Mouse (Mus musculus) brain, embryonic 14.5 days (tissue): ENCODE measurements around the gene Ptrh2.

Experiments used
- CTCF ChIP-seq: fragments of 200-500 bp; IDR thresholded peaks from 2 replicates; pipeline ENCODE4 v1.5.1; 2012; ENCODE audit warnings: inconsistent platforms, mild to moderate bottlenecking, moderate library complexity, borderline replicate concordance; ENCODE audit not compliant: insufficient read depth, insufficient read length; ENCODE audit errors: extremely low read depth
- POLR2A ChIP-seq: fragments of 200-500 bp; IDR thresholded peaks from 2 replicates; pipeline ENCODE4 v1.6.1; 2012; ENCODE audit warnings: mild to moderate bottlenecking, inconsistent platforms, borderline replicate concordance; ENCODE audit not compliant: poor library complexity, insufficient read depth, insufficient read length, severe bottlenecking; ENCODE audit errors: extremely low read depth

DNA sequence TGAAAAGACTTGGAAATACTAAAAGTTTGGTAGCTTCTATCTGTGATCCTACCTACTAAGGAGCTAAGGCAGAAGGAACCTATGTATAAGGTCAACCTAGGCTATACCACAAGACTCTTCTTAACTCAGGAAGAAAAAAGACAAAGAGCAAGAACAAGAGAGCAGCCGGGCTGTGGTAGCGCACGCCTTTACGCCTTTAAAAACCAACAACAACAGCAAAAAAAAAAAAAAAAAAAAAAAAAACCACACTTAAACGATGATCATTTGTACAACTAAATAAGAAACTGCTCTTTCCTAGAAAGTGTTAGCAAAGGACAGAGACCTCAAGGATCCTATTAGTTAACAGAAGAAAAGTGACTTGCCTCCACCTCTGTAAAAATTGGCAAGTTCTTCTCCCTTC is 57.7 kb downstream of the Ptrh2 start:
- TF ChIP-seq CTCF (no peak), POLR2A (no peak)
